Mouse (Mus musculus): ENCODE results near the gene Znrf4. TPM values are rescaled to one million over a fixed set of nuclear protein-coding genes. Genes with fewer than 3 reads are reported as not detected.

The Znrf4 gene
- polyA plus RNA-seq (2017; shearing (Covaris generic)) = not detected

DNA sequence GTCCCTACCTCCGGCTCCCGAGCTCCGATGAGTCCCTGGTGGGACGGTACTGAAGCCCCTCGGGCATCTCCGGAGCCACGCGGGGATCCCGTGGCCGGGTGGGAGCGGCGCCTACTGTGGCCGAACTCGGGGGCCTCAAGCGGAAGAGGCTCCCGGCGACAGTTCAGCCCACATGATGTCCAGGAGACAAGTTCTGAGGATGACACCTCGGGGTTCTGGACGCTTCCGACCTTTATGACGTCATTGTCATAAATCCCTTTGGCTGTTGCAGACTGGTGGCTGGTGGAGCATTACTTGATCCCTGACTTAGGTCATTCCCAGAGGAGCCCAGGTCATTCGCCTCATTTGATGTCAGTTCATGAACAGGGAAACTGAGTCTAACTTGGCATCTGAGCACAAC, at the start of gene Znrf4:
TSS of gene Znrf4 (minus strand) at position 122 of the 400 bp plus-strand sequence.

DNA sequence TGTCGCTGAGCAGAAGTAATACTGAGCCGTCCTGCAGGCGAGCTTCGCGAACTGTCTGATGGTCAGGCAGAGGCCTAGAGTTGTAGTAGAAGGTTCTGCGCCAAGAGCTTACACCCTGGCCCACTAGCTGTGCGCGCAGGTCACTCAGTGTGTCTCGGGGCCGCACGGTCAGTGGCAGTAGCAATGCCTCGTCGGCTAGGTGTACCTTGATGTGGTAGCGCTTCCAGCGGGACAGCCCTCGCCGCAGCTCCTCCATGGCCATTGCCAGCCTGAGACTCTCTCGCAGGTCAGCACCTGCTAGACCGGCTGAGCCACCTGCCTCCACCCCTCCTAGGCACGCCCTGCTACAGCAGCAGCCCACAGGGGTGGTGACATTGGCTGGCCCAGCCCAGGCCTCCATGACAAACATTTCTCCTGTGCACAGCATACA, 41.9 kb upstream of the Znrf4 start, which contains the start of gene Gm20219:
TSS of gene Gm20219 (minus strand) at position 266 of the 430 bp plus-strand sequence.

DNA sequence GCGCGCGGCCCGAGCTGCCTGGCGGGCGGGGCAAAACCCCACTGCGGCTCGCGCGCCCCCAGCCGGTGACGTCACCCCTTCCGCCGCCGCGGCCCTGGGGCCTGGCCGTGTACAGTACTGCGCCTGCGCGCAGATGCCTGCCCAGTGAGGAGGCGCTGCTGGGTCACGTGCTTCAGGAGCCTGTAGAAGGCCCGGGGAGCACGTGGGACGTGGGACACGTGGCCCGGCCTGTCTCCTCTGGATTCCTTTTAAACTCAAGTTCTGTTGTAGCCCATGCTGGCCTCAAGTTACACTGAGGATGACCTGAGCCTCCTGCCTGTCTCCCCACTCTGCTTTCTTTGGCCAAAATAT, 35.9 kb downstream of the Znrf4 start, which contains the start of gene Ptprs:
TSS of gene Ptprs (minus strand) at position 82 of the 351 bp plus-strand sequence.

Other genes with a start within 250 kb of the Znrf4 start
- 2.0 TPM for gene Ticam1, start 235.6 kb downstream of the Znrf4 start, polyA plus RNA-seq (2017; shearing (Covaris generic))
- 9.7 TPM for gene Plin3, start 219.6 kb downstream of the Znrf4 start, polyA plus RNA-seq (2017; shearing (Covaris generic))
- gene Arrdc5, start 212.1 kb downstream of the Znrf4 start, polyA plus RNA-seq (2017; shearing (Covaris generic)) = not detected
- gene Uhrf1, start 209.1 kb downstream of the Znrf4 start, polyA plus RNA-seq (2017; shearing (Covaris generic)) = 2.9 TPM
- 72.1 TPM for gene Kdm4b, start 186.4 kb downstream of the Znrf4 start, polyA plus RNA-seq (2017; shearing (Covaris generic))
- gene Ptprs, start 35.9 kb downstream of the Znrf4 start, polyA plus RNA-seq (2017; shearing (Covaris generic)) = 4.4 TPM
- gene Gm20219, start 42.0 kb upstream of the Znrf4 start, polyA plus RNA-seq (2017; shearing (Covaris generic)) = 0.55 TPM
- 238 TPM for gene Safb2, start 72.2 kb upstream of the Znrf4 start, polyA plus RNA-seq (2017; shearing (Covaris generic))
- 253 TPM for gene Safb, start 72.4 kb upstream of the Znrf4 start, polyA plus RNA-seq (2017; shearing (Covaris generic))
- gene 2410015M20Rik, start 97.3 kb upstream of the Znrf4 start, polyA plus RNA-seq (2017; shearing (Covaris generic)) = 139 TPM
- gene Rpl36, start 101.0 kb upstream of the Znrf4 start, polyA plus RNA-seq (2017; shearing (Covaris generic)) = 2,504 TPM
- 62.0 TPM for gene Lonp1, start 114.5 kb upstream of the Znrf4 start, polyA plus RNA-seq (2017; shearing (Covaris generic))
- 1.2 TPM for gene Catsperd, start 115.7 kb upstream of the Znrf4 start, polyA plus RNA-seq (2017; shearing (Covaris generic))
- gene Ranbp3, start 160.9 kb upstream of the Znrf4 start, polyA plus RNA-seq (2017; shearing (Covaris generic)) = 94.5 TPM
- gene Ndufa11, start 205.3 kb upstream of the Znrf4 start, polyA plus RNA-seq (2017; shearing (Covaris generic)) = 132 TPM
- 12.5 TPM for gene Vmac, start 205.6 kb upstream of the Znrf4 start, polyA plus RNA-seq (2017; shearing (Covaris generic))
- not detected for gene Nrtn, start 245.1 kb upstream of the Znrf4 start, polyA plus RNA-seq (2017; shearing (Covaris generic))